Mouse (Mus musculus) heart, adult 2 months (tissue): ENCODE measurements at regions not wholly inside any gene's neighbourhood (a gene's known extent, or its start where the extent isn't known, plus 50 kb on each side); places are given as distances from the start of the nearest gene placed in this dataset.
"Not testable (repeated sequence)": the region's sequence is repeated elsewhere in the genome, so short reads cannot be mapped to it uniquely, and the experiment has no call there.

ENCODE experiments used
- CTCF ChIP-seq: fragments of 200-600 bp; IDR thresholded peaks from 2 replicates; pipeline ENCODE4 v1.8.1; 2022; ENCODE audit warnings: antibody characterized with exemption, mild to moderate bottlenecking, moderate library complexity
- EP300 ChIP-seq: fragments of 200-500 bp; IDR thresholded peaks from 2 replicates; pipeline ENCODE4 v1.6.1; 2011; ENCODE audit warnings: low read depth, low read length, control low read depth; ENCODE audit not compliant: insufficient read depth
- POLR2A ChIP-seq: fragments of 200-500 bp; IDR thresholded peaks from 2 replicates; pipeline ENCODE4 v1.6.1; 2011; ENCODE audit warnings: mild to moderate bottlenecking, low read depth, low read length, control low read depth; ENCODE audit not compliant: insufficient read depth

- not testable (repeated sequence) for TF ChIP-seq POLR2A, CTCF, EP300
Observed at GRCm38 (mm10) chr1:101902154-101902825, 2129.7 kb downstream of the Cntnap5b start.
